Comparison of ENCODE assay signal across 25 mouse cellular contexts in the genomic region with DNA sequence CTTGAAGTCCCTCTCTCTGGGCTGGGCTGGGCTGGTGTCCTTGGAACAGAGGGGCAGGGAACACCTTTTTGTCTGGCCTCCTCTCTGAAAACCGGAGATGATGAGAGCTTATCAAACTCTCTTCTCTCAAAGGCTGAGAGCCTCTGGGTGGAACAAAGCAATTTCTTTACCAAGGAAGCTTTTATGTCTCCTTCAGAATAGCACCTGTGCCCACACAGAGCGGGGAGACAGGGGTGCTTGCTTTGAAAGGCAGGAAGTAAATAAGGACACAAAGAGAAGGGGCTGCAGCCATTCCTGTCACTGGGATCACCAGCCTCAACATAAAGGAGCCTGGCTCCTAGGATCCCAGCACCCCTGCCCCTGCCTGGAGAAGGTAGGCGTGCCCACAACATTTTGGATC.
DNase-seq lines count a peak whose midpoint lies in the region; ATAC-seq and TF ChIP-seq lines count a peak whose summit lies in the region.
"Had no signal": no experiment of that assay in that cellular context is flagged by ENCODE, and none has a peak within 500 bp of the region (broad histone marks: within the 10 kb centered on the region; RNA-seq: fewer than 3 reads in every experiment).

No protein-coding gene starts in this region.

- TF ChIP-seq CTCF in thymus, adult 2 months (IDR thresholded peaks at IDR 0.05; ENCODE audit: borderline replicate concordance, control insufficient read depth, extremely low read depth, insufficient read depth, low read length, poor library complexity), result no peak

- H3K4me2 ChIP-seq in hindbrain, embryonic 13.5 days, result no peak overlapping the region
- H3K4me2 ChIP-seq in hindbrain, embryonic 16.5 days (ENCODE audit: low read length), result no peak overlapping the region
- H3K4me2 ChIP-seq: embryonic facial prominence, embryonic 12.5 days; limb, embryonic 12.5 days; midbrain, embryonic 12.5 days; neural tube, embryonic 13.5 days had no signal

- WGBS in hindbrain, embryonic 13.5 days, result 33% methylated on average over 3 of the region's 3 CpGs
- 50% methylated on average over 3 of the region's 3 CpGs for WGBS in hindbrain, embryonic 16.5 days
- 33% methylated on average over 3 of the region's 3 CpGs for WGBS in thymus, adult 2 months

- ATAC-seq in hindbrain, embryonic 13.5 days (ENCODE audit: low FRiP score), result no peak
- no peak for ATAC-seq in hindbrain, embryonic 16.5 days
- ATAC-seq: forebrain, postnatal 0 days; intestine, postnatal 0 days had no signal

- H3K9ac ChIP-seq in hindbrain, embryonic 13.5 days, result peak overlapping the region; percentile 35; the same call in 1 of the 2 replicates
- H3K9ac ChIP-seq in hindbrain, embryonic 16.5 days (ENCODE audit: low read depth, low read length), result no peak overlapping the region
- H3K9ac ChIP-seq: embryonic facial prominence, embryonic 12.5 days; forebrain, postnatal 0 days; limb, embryonic 12.5 days; midbrain, embryonic 12.5 days; neural tube, embryonic 13.5 days had no signal

- intact Hi-C loops in left cerebral cortex, postnatal 10 days (cut with DNase I), result no loop called here

- H3K27ac ChIP-seq in hindbrain, embryonic 13.5 days, result no peak overlapping the region
- H3K27ac ChIP-seq in hindbrain, embryonic 16.5 days (ENCODE audit: low read depth, low read length), result no peak overlapping the region
- H3K27ac ChIP-seq in thymus, adult 2 months (ENCODE audit: control insufficient read depth, insufficient read depth, low read length), result no peak overlapping the region
- H3K27ac ChIP-seq: embryonic facial prominence, embryonic 12.5 days; heart, adult 2 months; limb, embryonic 12.5 days; midbrain, embryonic 12.5 days; neural tube, embryonic 13.5 days had no signal

- H3K36me3 ChIP-seq in hindbrain, embryonic 13.5 days, result no peaks in the 10 kb centered on the region
- H3K36me3 ChIP-seq in hindbrain, embryonic 16.5 days (ENCODE audit: control insufficient read depth, insufficient read depth, low read length), result no peaks in the 10 kb centered on the region
- H3K36me3 ChIP-seq in thymus, adult 2 months (ENCODE audit: control insufficient read depth, insufficient read depth, low read length), result no peaks in the 10 kb centered on the region
- H3K36me3 ChIP-seq: embryonic facial prominence, embryonic 12.5 days; limb, embryonic 12.5 days; midbrain, embryonic 12.5 days; neural tube, embryonic 13.5 days had no signal

- no peak for TF ChIP-seq POLR2A in thymus, adult 2 months (IDR thresholded peaks at IDR 0.05; ENCODE audit: control insufficient read depth, extremely low read depth, insufficient read depth, low read length, poor library complexity)

- no peaks in the 10 kb centered on the region for H3K27me3 ChIP-seq in hindbrain, embryonic 13.5 days
- no peaks in the 10 kb centered on the region for H3K27me3 ChIP-seq in hindbrain, embryonic 16.5 days (replicated peaks; ENCODE audit: control insufficient read depth, insufficient read depth, low read length)
- no peaks in the 10 kb centered on the region for H3K27me3 ChIP-seq in thymus, adult 2 months (ENCODE audit: control insufficient read depth, insufficient read depth, low read length)
- H3K27me3 ChIP-seq: CH12.LX; embryonic facial prominence, embryonic 12.5 days; limb, embryonic 12.5 days; midbrain, embryonic 12.5 days; neural tube, embryonic 13.5 days had no signal

- no peak overlapping the region for H3K4me3 ChIP-seq in hindbrain, embryonic 13.5 days
- H3K4me3 ChIP-seq in hindbrain, embryonic 16.5 days (ENCODE audit: low read length), result no peak overlapping the region
- no peak overlapping the region for H3K4me3 ChIP-seq in thymus, adult 2 months (ENCODE audit: control insufficient read depth, insufficient read depth, low read length)
- H3K4me3 ChIP-seq: embryonic facial prominence, embryonic 12.5 days; heart, adult 2 months; limb, embryonic 12.5 days; midbrain, embryonic 12.5 days; myocyte; neural tube, embryonic 13.5 days had no signal

- DNase-seq in T-cell, adult 2 months (ENCODE audit: low spot score), result peak; percentile 24
- DNase-seq in thymus, adult 2 months, result peak; percentile 23
- peak; percentile 29 to 35 for DNase-seq in thymus, postnatal 36 days
- no peak for DNase-seq in layer of hippocampus, adult 8-10 months (ENCODE audit: low spot score in 2 of 2)
- DNase-seq in left cerebral cortex, postnatal 10 days (ENCODE audit: extremely low spot score in 1 of 2, low spot score in 2 of 2), result no peak
- DNase-seq: adrenal gland, postnatal 14 days; cerebellum, adult 11 months; cerebellum, adult 9-10 months; embryo, embryonic 11 days; forebrain, postnatal 0 days; heart, adult 2 months; heart, postnatal 14 days; kidney, adult 9 months; kidney, postnatal 10 days; layer of hippocampus, adult 9-11 months; lung, postnatal 4 days had no signal

- H3K4me1 ChIP-seq in hindbrain, embryonic 13.5 days (replicated peaks), result peaks cover 9% of the 10 kb centered on the region; the same call in 1 of the 2 replicates
- H3K4me1 ChIP-seq in hindbrain, embryonic 16.5 days (ENCODE audit: control insufficient read depth, insufficient read depth, low read depth, low read length), result no peaks in the 10 kb centered on the region
- peaks cover 29% of the 10 kb centered on the region for H3K4me1 ChIP-seq in thymus, adult 2 months (replicated peaks; ENCODE audit: control insufficient read depth, insufficient read depth, low read length)
- H3K4me1 ChIP-seq: neural tube, embryonic 13.5 days had no signal

- no peaks in the 10 kb centered on the region for H3K9me3 ChIP-seq in hindbrain, embryonic 13.5 days
- no peaks in the 10 kb centered on the region for H3K9me3 ChIP-seq in hindbrain, embryonic 16.5 days (ENCODE audit: control insufficient read depth, low read length)
- H3K9me3 ChIP-seq: embryonic facial prominence, embryonic 12.5 days; limb, embryonic 12.5 days; midbrain, embryonic 12.5 days; neural tube, embryonic 13.5 days had no signal

Comparison
In these comparisons a context has a peak if more than half of its experiments do, and no peak if none do; other contexts are left out.
1. DNase-seq: peak in T-cell, adult 2 months (single experiment), thymus, adult 2 months (single experiment) and thymus, postnatal 36 days (2 of 2); none in layer of hippocampus, adult 8-10 months (0 of 2) and left cerebral cortex, postnatal 10 days (0 of 2).